Mouse (Mus musculus) activated CD4-positive, CD25-positive, alpha-beta regulatory T cell, adult 4 months (primary cell): ENCODE data around the gene Enoph1. TPM values are rescaled to one million over a fixed set of nuclear protein-coding genes. Genes with fewer than 3 reads are reported as not detected.

Experiments used
- ATAC-seq: one replicate; pipeline ENCODE4 v1.8.0; 2017
- polyA plus RNA-seq, 2 experiments: library from polyadenylated mRNA; unstranded; fragments of 100-300 nt; shearing (Covaris generic); gene quantifications; one replicate each; pipeline ENCODE4 v1.2.1; 2017

Gene Enoph1
- polyA plus RNA-seq, 2 experiments from 2014 or later, result 31.5 to 33.1 TPM

DNA sequence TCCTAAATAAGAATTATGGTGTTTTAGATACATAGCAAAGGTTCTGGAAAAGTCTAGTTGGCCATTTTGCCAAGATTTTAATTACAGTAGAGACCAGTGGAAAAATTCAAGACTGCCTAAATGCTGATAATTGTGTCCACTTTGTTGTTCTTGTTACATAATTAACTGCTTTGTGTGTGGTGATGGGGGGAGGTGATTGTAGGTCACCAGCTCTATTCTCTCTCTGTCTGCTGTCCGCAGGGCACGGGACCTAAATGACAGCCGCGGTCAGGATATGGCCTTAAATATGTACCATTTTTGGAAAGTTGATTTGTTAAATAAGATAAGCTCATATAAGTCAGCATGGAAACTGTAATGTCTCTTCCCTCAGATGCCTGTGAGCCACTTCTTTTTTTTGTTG lies 1.5 kb downstream of the Enoph1 start:
- ATAC-seq, result no peak

DNA sequence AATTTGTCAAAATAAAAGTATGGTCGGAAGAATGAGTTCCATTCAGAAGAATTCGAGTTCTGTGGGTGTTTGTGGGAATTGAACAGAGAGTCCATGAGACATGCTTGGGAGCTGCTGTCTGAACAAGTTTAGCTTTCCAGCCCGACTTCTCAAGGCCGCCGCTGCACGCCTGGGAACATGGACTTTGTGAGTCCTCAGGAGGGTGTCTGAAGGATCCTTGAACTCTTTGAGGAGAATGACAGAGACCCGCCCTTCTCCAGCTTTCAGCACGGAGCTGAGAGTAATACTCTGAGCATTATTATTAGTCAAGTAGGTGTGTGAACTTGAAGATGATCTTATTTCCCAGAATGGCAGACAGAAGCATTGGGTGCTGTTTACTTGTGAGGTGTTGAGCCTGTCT lies 2.7 kb downstream of the Enoph1 start:
- ATAC-seq, result no peak

DNA sequence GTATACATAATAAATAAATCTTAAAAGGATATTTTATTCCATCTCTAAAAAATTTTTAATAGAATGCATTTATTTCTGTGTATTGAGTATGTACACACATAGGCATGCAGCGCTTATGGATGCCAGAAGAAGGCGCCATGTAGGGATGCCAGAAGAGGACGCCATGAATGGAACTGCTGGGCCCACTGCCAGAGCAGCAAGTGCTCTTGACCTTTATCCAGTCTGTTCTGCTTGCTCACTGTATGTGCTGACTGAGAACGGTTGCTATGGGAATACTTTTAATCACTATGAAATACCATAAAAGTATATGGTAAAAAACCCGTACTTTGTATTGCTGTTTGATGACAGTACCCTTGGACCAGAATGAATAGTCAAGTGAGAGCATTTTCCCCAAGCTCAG lies 3.6 kb downstream of the Enoph1 start:
- ATAC-seq, result no peak

DNA sequence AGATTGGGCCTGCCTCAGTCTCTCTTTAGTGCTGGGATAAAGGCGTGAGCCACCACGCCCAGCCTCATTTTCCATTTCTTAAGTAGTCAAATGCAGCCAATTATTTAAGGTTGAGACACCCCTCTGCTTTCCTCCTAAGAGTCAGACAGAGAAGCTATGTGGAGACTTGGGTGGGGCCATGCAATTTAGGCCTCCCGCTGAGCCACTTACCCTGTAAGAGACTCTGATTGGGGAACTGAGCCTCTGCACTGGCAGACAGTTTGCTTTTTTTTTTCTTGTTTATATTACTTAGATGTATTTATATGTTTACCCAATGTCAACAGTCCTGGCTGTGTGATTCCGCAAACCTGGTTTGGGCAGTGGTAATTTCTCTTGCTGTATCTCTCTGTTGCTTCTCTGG lies 4.2 kb downstream of the Enoph1 start:
- ATAC-seq, result no peak

DNA sequence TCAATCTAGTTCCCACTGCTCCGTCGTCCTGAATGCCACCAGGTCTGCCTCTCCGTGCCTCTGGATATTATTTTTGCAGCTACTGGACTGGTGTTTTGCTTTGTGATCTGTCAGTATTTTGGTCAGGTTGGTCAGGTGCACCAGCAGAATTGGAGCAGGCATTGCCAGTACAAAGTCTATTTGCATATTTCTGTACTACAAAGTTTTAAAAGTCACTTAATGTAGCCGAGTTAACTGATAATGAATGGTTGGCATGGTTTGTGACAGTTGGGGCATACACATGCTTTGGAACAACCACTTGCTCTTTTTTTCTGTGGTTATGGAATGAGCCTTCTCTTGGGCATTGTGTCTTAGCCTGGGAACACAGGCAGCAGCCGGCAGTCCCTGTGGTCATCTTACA lies 4.8 kb downstream of the Enoph1 start:
- no peak for ATAC-seq

DNA sequence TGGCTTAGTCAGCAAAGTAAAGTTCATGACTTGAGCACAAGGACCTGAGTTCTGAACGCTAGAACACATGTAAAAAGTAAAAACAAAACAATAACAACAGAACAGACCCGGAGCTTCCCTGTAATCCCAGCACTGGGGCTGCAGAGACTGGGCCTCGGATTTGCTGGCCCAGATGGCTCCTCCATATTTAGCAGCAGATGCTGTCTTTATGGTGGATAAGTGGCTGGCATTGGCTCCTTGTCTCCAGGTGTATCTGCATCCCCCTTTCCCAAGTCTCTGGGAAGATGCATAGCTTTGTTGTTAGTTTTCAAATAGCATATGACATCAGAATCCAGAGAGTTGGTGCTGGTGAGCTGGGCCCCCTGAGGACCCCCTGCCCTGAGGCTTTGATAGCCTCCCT lies 6.3 kb downstream of the Enoph1 start:
- ATAC-seq, result no peak

DNA sequence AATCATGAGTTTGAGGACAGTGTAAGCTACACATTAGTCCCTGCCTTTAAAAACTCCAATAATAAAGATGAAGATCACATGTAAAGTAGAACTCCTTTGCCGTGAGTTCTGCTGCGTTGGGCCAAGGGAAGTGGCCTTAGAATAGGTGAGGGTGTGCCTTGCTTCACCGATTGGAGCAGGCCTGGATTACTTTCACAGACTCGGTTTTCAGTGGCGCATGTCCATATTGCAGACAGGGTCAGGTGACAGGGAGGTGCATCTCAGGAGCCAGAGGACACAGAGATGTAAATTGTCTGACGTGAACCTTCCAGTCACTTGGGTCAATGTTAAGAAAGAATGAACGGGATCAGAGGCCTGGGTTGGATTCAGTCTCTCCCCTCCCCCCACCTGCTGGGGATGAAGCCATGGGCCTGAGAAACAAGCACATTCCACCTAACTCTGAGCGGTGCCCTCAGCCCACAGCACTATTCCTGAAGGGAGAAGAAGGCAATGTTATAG lies 7.4 kb downstream of the Enoph1 start:
- no peak for ATAC-seq

DNA sequence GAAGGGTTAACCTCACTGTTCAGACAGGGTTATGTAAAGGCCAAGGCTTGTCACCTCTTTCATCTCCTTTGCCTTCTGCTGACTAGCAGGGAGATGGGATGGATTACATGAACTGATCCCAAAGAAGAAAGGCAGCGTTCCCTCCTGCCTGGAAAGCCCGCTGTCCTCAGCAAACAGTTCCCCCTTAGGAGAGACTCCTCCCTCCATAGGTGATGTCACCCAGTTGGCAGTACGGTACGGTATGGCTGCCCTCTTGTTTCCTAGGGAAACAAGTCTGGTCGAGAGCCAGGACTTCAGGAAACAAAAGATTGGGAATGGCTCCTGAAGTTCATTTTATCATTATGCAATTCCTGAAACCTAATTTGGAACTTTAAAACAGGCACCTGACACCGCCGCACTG lies 8.1 kb downstream of the Enoph1 start:
- no peak for ATAC-seq

DNA sequence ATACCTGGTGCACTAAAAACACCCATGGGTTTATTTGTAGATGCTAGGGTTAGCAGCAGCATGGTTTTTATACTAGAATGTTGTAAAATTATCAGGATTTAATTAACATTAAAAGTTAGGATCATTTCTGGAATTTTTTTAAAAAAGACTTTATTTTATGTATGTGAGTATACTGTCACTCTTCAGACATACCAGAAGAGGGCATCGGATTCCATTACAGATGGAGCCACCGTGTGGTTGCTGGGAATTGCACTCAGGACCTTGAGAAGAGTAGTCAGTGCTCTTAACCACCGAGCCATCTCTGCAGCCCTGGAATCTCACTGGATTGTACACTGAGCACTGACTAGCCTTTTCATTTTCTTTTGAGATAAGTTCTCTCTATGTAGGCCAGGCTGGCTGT lies 10.1 kb downstream of the Enoph1 start:
- no peak for ATAC-seq

DNA sequence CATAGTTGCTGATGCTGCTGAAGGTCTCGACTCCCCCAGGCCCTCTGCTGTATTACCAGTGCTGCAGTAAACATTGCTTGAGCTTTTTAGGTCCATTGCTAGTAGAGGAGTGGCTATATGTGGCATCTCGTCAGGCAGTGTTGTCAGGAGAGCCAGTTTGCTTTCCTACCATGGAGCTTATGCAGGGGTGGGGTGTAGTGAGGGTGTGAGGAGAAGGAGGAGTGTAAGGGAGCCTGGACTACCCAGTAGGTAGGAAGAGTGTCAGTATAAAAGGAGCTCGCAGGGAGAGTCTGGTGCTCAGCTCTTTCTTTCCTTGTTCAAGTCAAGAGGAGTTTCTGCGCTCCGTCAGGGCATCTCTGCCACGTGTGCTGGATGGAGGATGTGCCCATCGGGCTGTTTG lies 12.9 kb downstream of the Enoph1 start:
- no peak for ATAC-seq

DNA sequence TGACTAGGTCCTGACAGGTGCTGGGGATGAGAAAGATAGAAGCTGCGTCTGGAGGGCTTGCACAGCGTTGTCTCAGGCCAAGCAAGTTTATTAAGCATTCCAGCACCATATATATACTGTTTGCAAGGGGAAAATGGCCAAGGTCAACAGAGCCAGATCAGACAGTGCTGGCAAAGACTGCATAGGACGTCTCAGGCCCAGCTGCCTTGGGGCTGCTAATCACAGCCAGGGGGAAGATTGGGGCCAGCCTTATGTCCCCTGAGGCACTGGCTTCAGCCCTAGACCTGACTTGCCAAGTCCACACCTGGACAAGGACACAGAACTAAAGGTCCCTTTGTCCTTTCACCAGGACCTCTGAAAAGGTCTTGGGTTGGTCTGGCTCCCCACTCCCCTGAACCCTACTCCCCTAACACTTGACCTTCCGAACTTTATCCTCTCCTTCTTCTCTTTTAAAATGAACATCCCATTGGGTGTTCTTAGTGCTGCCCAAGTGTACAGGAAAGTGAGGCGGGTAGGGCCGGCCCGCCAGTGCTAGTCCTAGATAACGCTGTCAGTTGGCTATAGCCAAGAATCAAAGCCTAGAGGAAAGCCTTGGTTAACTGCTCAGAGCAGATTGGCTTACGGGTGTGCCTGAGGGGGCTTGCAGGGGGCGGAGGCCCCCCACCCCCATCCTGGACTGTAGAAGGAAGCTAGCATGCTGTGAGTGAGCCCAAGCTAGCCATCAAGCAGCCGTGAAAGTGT lies 15.2 kb downstream of the Enoph1 start:
- ATAC-seq, result no peak

DNA sequence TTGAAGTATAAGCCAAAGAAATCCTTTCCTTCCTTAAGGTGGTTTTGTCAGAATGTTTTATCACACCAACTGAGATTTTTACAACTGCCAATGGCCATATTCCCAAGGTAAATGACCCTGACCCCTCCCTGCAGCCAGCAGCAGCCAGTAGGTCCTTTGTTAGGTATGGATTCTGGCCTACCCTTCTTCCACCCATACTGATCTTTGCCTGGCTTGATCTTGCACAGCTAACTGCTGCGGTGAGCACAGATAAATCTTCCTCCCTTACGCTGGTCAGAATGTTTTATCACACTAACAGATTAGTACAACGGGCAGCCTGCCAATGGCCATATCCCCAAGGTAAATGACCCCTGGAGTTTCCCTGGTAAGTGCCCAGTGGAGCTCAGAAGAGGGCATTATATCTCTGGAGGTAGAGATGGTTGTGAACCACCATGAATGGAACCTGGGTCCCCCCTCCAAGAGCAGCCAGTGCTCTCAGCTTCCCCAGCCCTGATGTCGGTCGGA lies 16.1 kb downstream of the Enoph1 start:
- no peak for ATAC-seq

DNA sequence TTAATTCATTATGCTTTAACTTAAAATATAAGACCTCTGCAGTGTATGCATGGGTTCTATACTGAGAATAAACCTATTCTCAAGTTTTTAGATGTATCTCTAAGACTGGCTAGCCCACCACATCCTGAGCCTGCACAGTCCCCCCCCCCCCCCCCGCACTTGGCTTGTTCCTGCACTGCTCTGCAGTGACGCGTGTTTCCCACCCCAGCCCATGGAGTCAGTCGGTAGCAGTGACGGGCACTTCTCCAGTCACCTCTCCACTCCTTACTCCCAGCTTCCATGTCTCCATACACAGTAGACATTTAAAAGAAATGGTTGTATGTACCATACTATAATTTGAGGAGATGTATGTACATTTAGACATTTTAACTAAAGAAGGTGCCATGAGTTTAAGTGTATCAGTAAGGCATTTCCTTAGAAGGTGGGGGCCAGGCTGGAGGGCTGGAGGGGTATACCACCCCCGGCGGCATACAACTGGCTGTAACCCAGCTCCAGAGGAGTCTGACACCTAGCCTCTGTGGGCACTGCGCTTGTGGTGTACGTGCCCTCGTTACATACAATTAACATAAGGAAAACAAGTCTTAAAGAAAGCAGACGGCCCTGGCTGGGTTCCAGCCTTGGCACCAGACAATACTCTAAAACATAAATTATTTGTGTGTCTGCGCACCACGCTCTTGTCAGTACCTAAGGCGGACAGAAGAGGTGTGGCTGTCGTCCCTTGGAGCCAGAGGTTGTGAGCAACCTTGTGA lies 17.9 kb downstream of the Enoph1 start:
- no peak for ATAC-seq

DNA sequence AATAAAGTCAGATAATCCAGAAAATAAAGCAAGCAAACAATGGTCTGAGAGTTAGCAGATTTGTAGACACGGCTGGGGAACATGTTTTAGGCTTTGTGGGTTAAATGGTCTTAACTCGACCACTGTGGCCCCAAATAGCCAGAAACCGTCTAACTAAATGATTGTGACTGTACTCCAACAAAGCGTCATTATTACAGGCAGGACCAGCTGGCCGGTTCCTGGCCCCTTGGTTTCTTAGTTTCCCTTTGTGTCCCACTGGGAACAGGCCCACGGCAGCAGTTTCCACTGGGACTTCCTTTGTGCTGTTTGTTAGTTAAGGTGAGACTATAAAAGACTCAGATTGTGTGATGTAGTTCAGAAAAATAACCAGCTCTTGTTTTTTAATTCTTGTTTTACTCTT lies 18.9 kb downstream of the Enoph1 start:
- no peak for ATAC-seq

DNA sequence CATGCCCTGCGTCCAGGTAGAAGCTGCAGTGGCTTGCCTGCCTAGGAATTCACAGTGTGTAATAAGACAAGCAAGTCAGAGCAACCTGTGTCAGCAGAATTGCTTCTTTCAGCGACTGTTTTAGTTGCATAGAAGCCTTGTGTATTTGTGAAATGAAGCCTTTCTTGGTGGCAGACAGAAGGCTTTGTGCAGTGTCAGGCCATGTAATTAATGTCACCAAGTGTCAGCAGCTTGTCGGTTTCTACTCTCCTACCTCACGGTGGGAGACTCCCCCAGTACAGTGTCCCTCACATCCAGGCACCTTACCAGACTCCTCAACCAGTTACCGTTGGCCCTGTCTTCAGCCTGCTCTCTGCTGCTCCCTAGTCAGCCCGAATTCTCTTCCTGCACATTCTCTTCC lies 19.5 kb downstream of the Enoph1 start:
- ATAC-seq, result no peak

DNA sequence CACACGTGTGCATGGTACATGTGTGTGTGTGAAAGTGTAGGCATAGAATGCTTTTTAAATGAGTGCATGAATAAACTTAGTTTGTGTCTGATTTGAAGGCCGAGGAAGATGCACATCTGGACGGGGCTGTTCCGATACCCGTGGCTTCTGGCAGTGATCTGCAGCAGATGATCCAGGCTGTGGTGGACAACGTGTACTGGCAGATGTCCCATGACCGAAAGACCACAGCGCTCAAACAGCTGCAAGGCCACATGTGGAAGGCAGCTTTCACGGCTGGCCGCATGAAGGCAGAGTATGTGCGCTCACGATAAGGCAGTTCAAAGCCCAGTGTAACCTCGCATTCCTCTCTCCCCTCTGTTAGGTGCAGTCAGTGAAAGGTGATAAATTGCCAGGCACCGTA lies 21.1 kb downstream of the Enoph1 start:
- no peak for ATAC-seq

DNA sequence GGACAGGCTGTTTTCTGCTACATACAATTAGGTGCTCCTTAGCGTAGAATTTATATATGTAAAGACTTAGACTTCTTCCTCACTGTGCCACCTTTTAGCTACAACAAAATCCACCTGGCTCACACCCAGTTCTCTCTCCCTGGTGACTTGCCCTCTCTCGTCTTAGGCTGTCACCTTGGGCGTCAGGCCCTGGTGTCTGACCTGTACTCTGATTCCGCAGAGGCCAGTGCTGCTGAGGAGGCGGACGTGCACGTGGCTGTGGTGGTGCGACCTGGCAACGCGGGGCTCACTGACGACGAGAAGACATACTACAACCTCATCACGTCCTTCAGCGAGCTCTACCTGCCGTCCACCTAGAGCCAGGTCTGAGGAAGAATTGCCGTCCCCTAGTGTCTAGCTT lies 27.8 kb downstream of the Enoph1 start:
- no peak for ATAC-seq

DNA sequence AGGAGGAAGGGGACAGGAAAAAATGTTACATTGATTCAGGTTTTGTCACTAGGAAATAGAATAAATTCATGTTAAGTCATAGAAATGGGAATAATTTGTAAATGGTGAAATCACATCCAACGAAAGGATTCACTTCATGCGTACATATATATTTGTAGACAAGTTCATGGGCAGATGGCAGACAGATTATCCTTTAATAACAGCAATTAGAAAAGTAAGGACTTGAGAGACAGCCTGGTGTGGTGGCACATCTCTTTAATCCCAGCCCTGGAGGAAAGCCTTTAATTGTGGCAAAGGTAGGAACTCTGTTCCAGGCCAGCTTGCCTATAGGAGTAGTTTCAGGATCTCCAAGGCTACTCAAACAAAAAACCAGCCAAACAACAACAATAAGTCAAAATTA lies 29.7 kb downstream of the Enoph1 start:
- ATAC-seq, result no peak

DNA sequence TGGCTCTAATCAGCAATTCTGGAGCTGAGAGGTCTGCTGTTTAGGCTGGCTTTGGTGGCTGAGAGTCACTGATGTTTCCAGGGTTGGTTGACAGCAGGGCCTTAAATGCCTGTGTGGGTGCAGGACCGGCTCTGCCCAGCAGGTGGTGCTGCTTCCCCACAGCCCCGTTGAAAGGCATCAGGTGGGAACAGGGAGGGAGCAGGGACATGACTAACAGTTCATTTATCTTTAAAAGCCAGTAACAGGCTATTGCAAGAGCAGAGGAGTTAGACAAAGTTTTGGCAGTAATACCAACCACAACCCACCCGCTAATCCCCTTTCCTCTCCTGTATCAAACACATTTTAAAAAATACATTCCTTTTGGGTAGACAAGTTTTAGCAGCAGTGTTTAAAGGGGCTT lies 30.5 kb downstream of the Enoph1 start:
- peak; percentile 72 for ATAC-seq

DNA sequence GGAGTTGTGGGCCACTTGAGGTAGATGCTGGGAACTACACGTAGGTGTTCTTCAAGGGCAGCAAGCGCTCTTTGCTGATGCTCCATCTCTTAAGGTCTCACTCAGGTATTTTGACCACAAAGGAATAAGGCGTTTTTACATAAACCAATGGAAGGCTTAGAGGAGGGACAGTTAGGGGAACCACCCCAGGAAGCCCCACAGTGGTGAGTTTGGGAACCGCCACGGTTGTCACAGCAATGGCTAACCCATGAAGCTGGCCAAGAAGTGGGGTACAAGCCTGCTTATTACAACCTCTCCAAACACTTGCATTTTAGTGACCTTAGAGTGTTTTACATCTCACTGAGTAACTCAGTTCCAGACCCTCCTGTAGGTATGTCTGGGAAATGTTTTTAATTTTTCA lies 31.8 kb downstream of the Enoph1 start:
- ATAC-seq, result no peak

DNA sequence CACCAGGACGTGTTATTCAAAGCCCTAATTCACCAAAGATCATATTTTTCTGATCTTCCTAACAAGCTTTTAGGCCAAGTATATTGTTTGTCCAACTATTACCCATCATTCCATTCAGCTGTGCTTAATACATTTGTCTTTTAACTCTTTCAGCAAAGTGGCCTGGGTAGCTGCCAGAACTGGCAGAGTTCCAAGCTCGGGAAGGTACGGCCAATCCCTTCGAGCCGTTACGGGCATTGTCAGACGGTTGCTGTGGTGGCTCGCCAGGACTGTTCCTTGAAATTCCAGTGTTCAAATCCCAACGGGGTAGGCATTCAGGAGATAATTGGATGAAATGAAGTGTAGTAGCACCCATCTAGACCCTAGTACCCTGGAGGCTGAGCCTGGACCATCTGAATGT lies 32.8 kb downstream of the Enoph1 start:
- no peak for ATAC-seq

DNA sequence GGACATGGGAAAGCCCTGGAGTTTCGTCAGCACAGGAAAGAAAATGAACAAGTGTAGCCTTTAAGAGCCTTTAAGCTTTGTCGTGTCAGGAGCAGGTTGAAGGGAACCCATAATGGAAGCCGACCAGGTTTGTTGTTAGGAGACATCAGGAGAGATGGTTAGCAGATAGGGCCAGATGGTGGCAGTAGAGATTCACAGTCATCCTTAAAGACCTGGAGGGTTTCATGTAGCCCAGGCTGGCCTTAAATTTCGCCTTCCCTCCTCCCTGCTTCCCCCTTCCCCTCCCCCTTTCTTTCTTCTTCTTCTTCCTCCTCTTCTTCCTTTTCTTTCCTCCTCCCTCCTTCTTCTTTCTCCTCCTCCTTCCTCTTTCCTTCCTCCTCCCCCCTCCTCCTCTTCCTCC lies 34.8 kb downstream of the Enoph1 start:
- no peak for ATAC-seq

DNA sequence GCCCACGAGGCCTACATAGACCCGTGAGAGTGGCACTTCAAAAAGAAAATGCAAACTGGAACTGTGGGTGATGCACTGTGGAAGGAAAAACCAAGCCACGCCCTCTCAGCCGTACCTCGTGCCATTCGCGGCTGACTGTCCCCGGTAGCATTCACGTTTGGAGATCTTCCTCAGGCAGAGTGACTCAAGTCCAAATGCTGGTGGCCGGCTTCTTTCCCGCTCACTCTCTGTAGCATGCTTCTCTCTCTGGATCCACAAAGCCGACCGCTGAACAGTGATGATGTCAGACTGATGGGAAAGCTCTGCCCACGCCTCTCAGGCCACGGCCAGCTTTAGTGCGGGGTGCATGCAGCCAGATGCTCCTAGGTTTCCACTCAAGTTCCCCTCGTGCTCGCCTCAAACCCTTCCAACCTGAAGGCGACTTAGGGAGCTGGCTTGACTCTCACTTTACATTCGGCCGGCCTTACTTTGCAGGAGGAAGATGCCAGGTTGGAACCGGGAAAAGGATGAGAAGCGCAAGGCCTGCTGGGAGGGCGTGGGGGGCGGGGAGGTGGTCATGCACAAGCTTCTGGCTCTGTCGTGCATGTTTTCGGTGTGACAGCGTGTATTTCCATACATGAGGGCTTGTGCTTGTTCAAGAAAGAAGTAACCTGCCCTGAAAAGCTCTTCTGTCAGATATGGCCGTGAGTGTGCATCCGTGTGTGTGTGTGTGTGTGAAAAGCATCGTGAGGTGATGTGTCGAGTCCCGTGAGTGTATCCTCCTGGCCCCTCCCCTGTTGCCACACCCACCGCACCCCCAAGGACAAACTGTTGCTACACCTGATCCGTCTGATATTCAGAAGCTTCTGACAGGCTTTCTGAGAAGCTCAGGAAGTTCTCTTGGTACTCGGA lies 39.5 kb downstream of the Enoph1 start:
- ATAC-seq, result peak; percentile 49
